Mouse (Mus musculus): ENCODE data around the gene Syf2.

- TF ChIP-seq POLR2A (IDR thresholded peaks at IDR 0.05; ENCODE audit: low read depth, low read length) (no peak), CTCF (IDR thresholded peaks at IDR 0.05; ENCODE audit: extremely low read depth, insufficient read length, insufficient replicate concordance, low read depth, low read length) (no peak)
These were observed 9.2 kb downstream of the Syf2 start for GRCm38 (mm10) chr4:134939900-134940299.
